Mouse (Mus musculus): ENCODE data around the gene Dpf1. TPM values are rescaled to one million over a fixed set of nuclear protein-coding genes. Genes with fewer than 3 reads are reported as not detected.

Gene Dpf1
- polyA plus RNA-seq, 1 experiment from 2014 or later: 42.7 TPM

GRCm38 (mm10) chr7:29340247-29340646 is 36.5 kb downstream of the Dpf1 start:
- H3K4me1 ChIP-seq: peaks cover 15% of the 10 kb centered on the region
- H3K27ac ChIP-seq: 0 out of 2 replicates have a peak overlapping the region, but pooled peaks have one; percentile 3
- no peaks in the 10 kb centered on the region for H3K27me3 ChIP-seq (ENCODE audit: poor library complexity, severe bottlenecking)
- H3K4me3 ChIP-seq: no peak overlapping the region
- H3K36me3 ChIP-seq (replicated peaks): peaks cover 41% of the 10 kb centered on the region
- no peak for DNase-seq (ENCODE audit: extremely low spot score, low spot score)
- WGBS: 88% methylated on average over 9 of the region's 9 CpGs
- H3K9me3 ChIP-seq: no peaks in the 10 kb centered on the region

DNA sequence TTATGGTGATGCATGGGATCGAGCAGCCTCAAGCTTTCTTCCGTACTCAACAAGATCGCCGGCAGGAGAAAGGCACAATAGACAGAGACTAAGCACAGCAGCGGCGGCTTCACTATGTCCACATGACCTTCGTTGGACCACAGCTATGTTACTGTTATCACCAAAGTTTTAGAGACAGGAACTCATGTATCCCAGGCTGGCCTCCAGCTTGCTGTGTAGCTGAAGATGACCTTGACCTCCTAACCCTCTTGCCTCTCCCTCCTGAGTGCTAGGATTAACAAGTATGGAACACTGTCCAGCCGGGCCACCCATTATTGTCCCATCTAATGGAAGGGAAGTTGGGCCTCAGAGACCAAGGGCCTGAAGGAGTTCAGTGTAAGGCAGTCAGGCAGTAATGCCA is 37.1 kb downstream of the Dpf1 start:
- H3K36me3 ChIP-seq (replicated peaks): peaks cover 38% of the 10 kb centered on the region
- H3K4me1 ChIP-seq: peaks cover 21% of the 10 kb centered on the region
- WGBS: 93% methylated on average over 8 of the region's 8 CpGs
- 0 out of 2 replicates have a peak overlapping the region, but pooled peaks have one; percentile 21 for H3K27ac ChIP-seq
- no peaks in the 10 kb centered on the region for H3K9me3 ChIP-seq
- no peak overlapping the region for H3K4me3 ChIP-seq
- DNase-seq (ENCODE audit: extremely low spot score, low spot score): no peak
- H3K27me3 ChIP-seq (ENCODE audit: poor library complexity, severe bottlenecking): no peaks in the 10 kb centered on the region

DNA sequence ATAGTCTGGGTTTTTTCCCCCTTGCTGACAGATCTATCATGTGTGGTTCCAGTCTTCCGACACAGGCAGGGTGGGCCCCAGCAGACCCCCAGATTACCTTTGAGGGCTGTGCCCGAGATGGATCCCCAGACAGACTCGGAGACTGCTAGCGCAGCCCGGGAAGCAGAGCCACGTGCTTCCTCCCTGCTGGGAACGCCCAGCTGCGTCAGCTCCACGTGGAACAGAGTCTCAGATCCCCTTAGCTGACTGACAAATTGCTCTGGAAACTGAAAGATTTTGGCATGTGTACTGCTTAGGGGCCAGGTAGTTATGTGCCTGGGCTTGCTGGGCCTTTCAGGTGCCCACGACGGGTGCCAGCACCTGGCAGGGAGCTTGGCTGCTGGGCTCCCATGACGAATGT is 38.0 kb downstream of the Dpf1 start:
- H3K27me3 ChIP-seq (ENCODE audit: poor library complexity, severe bottlenecking): no peaks in the 10 kb centered on the region
- peaks cover 25% of the 10 kb centered on the region for H3K4me1 ChIP-seq
- H3K27ac ChIP-seq: peak overlapping the region; percentile 72
- 85% methylated on average over 12 of the region's 12 CpGs for WGBS
- H3K36me3 ChIP-seq (replicated peaks): peaks cover 36% of the 10 kb centered on the region
- DNase-seq (ENCODE audit: extremely low spot score, low spot score): no peak
- no peaks in the 10 kb centered on the region for H3K9me3 ChIP-seq
- no peak overlapping the region for H3K4me3 ChIP-seq

- DNase-seq (ENCODE audit: extremely low spot score, low spot score): no peak
- WGBS: 75% methylated on average over 8 of the region's 8 CpGs
- Histone ChIP-seq H3K9me3 (no peaks in the 10 kb centered on the region), H3K27ac (peak overlapping the region; percentile 72), H3K27me3 (ENCODE audit: poor library complexity, severe bottlenecking) (no peaks in the 10 kb centered on the region), H3K4me3 (no peak overlapping the region), H3K4me1 (peaks cover 25% of the 10 kb centered on the region), H3K36me3 (replicated peaks) (peaks cover 31% of the 10 kb centered on the region)
These were observed 38.8 kb downstream of the Dpf1 start for GRCm38 (mm10) chr7:29342489-29343092.

DNA sequence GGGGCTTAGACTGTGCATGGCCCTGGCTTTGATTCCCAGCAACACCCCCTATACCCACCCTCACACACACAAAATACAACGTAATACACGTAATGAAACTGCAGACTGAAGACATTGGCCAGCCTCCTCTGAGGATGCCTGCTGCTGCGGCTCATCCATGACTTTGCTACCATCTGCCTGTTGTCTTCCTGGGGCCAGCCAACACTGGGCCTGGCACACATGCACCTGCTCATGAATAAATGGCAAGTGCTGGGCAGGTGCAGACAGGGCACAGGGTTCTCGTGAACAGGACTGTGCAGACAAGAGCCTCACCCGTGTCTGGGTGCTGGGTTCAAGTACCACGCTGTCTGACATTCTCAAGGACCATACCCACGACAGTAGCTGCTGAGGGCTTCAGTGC is 40.0 kb downstream of the Dpf1 start:
- WGBS: 96% methylated on average over 7 of the region's 7 CpGs
- peaks cover 35% of the 10 kb centered on the region for H3K36me3 ChIP-seq (replicated peaks)
- H3K4me3 ChIP-seq: no peak overlapping the region
- H3K9me3 ChIP-seq: no peaks in the 10 kb centered on the region
- H3K4me1 ChIP-seq: peaks cover 25% of the 10 kb centered on the region
- H3K27me3 ChIP-seq (ENCODE audit: poor library complexity, severe bottlenecking): no peaks in the 10 kb centered on the region
- no peak overlapping the region for H3K27ac ChIP-seq
- no peak for DNase-seq (ENCODE audit: extremely low spot score, low spot score)

- peaks cover 23% of the 10 kb centered on the region for H3K4me1 ChIP-seq
- H3K36me3 ChIP-seq (replicated peaks): peaks cover 47% of the 10 kb centered on the region
- no peak overlapping the region for H3K4me3 ChIP-seq
- DNase-seq (ENCODE audit: extremely low spot score, low spot score): no peak
- WGBS: 74% methylated on average over 4 of the region's 4 CpGs
- H3K9me3 ChIP-seq: no peaks in the 10 kb centered on the region
- no peak overlapping the region for H3K27ac ChIP-seq
- H3K27me3 ChIP-seq (ENCODE audit: poor library complexity, severe bottlenecking): no peaks in the 10 kb centered on the region
These were observed 41.8 kb downstream of the Dpf1 start for GRCm38 (mm10) chr7:29345534-29345933.

DNA sequence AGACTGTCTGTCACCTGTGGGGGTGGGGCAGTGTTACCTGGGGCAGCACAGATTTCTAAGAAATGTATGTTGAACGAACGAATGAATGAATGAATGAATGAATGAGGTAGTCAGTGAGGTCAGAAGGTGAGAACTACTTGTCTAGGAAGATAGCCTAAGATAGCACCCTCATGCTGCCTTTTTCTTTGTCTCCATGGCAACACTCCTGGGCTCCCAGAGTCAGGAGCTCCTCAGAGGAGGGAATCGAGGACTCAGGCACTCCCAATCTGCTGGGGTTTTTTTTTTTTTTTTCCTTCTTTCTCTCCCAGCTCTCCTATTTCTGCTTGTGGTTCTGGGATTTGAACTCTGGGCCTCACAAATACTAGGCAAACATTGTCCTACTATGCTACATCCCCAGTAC is 42.5 kb downstream of the Dpf1 start:
- H3K4me1 ChIP-seq: peaks cover 22% of the 10 kb centered on the region
- H3K9me3 ChIP-seq: no peaks in the 10 kb centered on the region
- no peaks in the 10 kb centered on the region for H3K27me3 ChIP-seq (ENCODE audit: poor library complexity, severe bottlenecking)
- WGBS: 72% methylated on average over 3 of the region's 3 CpGs
- H3K27ac ChIP-seq: no peak overlapping the region
- DNase-seq (ENCODE audit: extremely low spot score, low spot score): no peak
- H3K4me3 ChIP-seq: no peak overlapping the region
- peaks cover 51% of the 10 kb centered on the region for H3K36me3 ChIP-seq (replicated peaks)

DNA sequence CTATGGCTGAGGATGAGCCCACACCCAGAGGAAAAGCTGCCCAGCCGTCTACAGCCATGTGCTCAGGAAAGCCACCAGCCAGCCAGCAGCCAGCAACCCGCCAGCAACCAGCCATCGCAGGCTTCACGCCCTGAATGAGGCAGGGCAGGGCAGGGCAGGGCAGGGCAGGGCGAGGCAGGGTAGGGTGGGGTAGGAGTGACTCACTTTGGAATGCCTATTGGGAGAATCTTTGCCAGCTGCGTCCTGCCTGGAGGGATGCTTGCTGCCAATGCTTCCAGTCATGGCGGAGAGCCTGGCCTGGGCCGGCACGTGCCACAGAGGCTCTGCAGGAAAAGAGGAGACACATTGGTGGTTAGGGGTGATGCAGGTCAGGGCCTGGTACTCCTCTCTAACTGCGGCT is 46.7 kb downstream of the Dpf1 start:
- DNase-seq (ENCODE audit: extremely low spot score, low spot score): no peak
- Histone ChIP-seq H3K4me3 (no peak overlapping the region), H3K27ac (no peak overlapping the region), H3K36me3 (replicated peaks) (peaks cover 73% of the 10 kb centered on the region), H3K9me3 (no peaks in the 10 kb centered on the region), H3K27me3 (ENCODE audit: poor library complexity, severe bottlenecking) (no peaks in the 10 kb centered on the region), H3K4me1 (peaks cover 8% of the 10 kb centered on the region; the same call in 1 of the 2 replicates)
- WGBS: 87% methylated on average over 10 of the region's 10 CpGs

DNA sequence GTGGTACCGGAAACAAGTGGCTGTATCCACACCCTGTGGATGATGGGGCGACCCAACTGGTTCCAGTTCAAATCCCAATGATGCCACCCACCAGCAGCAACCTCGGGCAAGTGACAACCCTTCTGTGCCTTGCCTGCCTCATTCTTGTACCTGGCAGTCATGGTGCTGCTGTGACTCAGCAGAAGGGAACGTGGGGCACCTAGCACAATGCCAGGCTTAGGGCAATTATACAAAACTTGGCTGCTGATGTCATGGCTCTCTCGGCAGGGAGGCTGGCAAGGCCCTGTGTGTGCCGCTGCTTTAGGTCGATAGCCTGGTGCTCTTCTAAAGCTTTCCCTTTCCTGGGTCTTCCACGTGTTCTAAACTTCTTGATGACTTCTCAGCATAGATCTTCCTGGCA is 48.5 kb downstream of the Dpf1 start:
- 85% methylated on average over 8 of the region's 8 CpGs for WGBS
- no peaks in the 10 kb centered on the region for H3K9me3 ChIP-seq
- H3K4me3 ChIP-seq: no peak overlapping the region
- H3K4me1 ChIP-seq: no peaks in the 10 kb centered on the region
- no peaks in the 10 kb centered on the region for H3K27me3 ChIP-seq (ENCODE audit: poor library complexity, severe bottlenecking)
- no peak for DNase-seq (ENCODE audit: extremely low spot score, low spot score)
- H3K36me3 ChIP-seq (replicated peaks): peaks cover 81% of the 10 kb centered on the region
- H3K27ac ChIP-seq: no peak overlapping the region

DNA sequence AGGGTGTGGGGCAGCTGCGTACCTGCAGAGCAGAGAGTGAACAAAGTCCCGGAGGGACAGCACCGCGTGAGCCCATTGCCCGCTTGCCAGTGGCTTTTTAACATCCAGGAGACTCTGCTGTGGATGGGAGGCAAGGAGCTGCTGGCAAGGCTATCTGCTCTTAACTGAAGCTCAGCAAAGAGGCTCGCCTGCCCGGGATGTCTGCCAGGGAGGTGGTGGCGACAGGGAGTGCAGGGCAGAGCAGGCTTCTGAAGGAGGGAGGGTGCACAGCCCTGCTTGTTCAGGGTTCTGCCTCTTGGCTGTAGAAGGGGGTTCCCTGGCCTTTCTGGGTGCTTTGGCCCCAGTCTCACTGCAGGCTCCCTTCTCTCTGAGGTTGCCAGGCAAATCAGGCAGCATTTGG is 50.4 kb downstream of the Dpf1 start:
- H3K4me1 ChIP-seq: no peaks in the 10 kb centered on the region
- 84% methylated on average over 8 of the region's 8 CpGs for WGBS
- peaks cover 81% of the 10 kb centered on the region for H3K36me3 ChIP-seq (replicated peaks)
- no peak for DNase-seq (ENCODE audit: extremely low spot score, low spot score)
- no peaks in the 10 kb centered on the region for H3K27me3 ChIP-seq (ENCODE audit: poor library complexity, severe bottlenecking)
- no peak overlapping the region for H3K27ac ChIP-seq
- no peak overlapping the region for H3K4me3 ChIP-seq
- no peaks in the 10 kb centered on the region for H3K9me3 ChIP-seq

DNA sequence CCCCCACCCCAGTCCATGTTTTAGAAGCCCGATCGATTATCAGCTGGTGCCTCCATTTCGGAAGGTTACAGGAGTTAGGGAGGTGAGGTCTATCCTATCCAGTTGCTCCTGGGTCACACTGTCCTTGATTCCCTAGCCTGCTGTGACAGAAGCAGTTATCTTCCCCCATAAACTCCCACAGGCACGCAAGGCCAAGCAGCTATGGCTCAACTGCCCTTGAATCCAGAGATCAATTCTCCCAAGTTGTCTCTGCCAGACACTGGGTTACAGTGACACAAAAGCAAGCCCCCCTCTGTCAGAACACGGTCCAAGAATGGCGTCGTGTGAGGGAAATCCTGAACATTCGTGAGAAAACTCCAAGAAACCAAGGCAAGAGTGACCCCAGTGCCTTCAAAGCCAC is 51.7 kb downstream of the Dpf1 start:
- H3K27me3 ChIP-seq (ENCODE audit: poor library complexity, severe bottlenecking): no peaks in the 10 kb centered on the region
- no peak overlapping the region for H3K27ac ChIP-seq
- H3K4me1 ChIP-seq: no peaks in the 10 kb centered on the region
- H3K9me3 ChIP-seq: no peaks in the 10 kb centered on the region
- no peak overlapping the region for H3K4me3 ChIP-seq
- peaks cover 79% of the 10 kb centered on the region for H3K36me3 ChIP-seq (replicated peaks)
- DNase-seq (ENCODE audit: extremely low spot score, low spot score): no peak
- WGBS: 95% methylated on average over 8 of the region's 8 CpGs

DNA sequence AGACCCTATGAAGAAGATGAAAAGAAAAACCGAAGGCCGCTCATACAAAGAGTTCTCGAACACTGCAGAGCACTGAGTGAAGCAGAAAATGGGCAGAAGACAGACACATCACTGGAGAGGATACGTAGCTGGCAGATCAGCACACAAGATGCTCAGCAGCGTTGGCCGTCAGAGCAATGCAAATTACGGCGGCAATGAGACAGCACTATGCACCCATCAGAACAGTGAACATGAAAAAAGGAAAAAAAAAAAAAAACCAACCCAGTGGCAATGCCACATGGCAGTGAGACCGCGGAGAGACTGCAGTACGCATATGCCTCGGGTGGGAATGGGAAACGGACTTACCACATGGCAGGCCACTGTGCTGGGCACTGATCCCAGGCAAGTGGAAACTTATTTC is 57.7 kb downstream of the Dpf1 start:
- no peaks in the 10 kb centered on the region for H3K27me3 ChIP-seq (ENCODE audit: poor library complexity, severe bottlenecking)
- 95% methylated on average over 13 of the region's 13 CpGs for WGBS
- H3K9me3 ChIP-seq: peaks cover 2% of the 10 kb centered on the region; the same call in 1 of the 2 replicates
- no peak for DNase-seq (ENCODE audit: extremely low spot score, low spot score)
- no peak overlapping the region for H3K27ac ChIP-seq
- no peaks in the 10 kb centered on the region for H3K4me1 ChIP-seq
- H3K4me3 ChIP-seq: no peak overlapping the region
- H3K36me3 ChIP-seq (replicated peaks): peaks cover 80% of the 10 kb centered on the region

DNA sequence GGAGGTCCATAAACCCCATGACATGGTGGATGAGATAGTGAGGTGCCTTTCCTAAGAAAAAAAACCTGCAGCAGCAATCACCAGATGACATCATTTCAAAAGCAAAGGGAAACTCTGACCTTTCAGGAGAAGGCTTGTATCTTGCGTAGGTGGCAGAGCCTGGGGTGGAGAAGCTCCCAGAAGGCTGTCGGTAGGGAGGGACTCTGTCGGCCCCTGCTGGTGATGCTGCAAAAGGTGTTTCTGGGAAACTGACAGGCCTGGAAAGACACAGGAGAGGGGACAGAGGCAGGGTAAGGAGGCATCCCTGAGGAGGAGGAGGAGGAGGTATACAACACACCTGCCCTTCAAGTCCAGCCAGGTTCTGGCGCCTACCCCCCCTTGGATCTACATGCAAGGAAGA is 60.3 kb downstream of the Dpf1 start:
- WGBS: 21% methylated on average over 4 of the region's 4 CpGs
- DNase-seq (ENCODE audit: extremely low spot score, low spot score): peak; percentile 37

More for the DNA sequence above, 60.3 kb downstream of the Dpf1 start:
- H3K4me3 ChIP-seq: no peak overlapping the region
- H3K9me3 ChIP-seq: peaks cover 2% of the 10 kb centered on the region; the same call in 1 of the 2 replicates
- peaks cover 12% of the 10 kb centered on the region for H3K4me1 ChIP-seq
- no peak overlapping the region for H3K27ac ChIP-seq
- H3K27me3 ChIP-seq (ENCODE audit: poor library complexity, severe bottlenecking): no peaks in the 10 kb centered on the region
- peaks cover 55% of the 10 kb centered on the region for H3K36me3 ChIP-seq (replicated peaks)

Measured in forebrain, embryonic 10.5 days (tissue).